Mouse (Mus musculus): ENCODE measurements around the gene Tmem217. TPM values are rescaled to one million over a fixed set of nuclear protein-coding genes. Genes with fewer than 3 reads are reported as not detected.

Tmem217 gene
- not detected for total RNA-seq (2021)
- long read RNA-seq, experiment 1, result 0 reads
- long read RNA-seq, experiment 2, result 0 reads

- DNase-seq (ENCODE audit: low spot score), result no peak
Measured at GRCm38 (mm10) chr17:29552162-29552732, at the start of gene Tmem217. Tmem217 (minus strand) TSS chr17:29552385.

- peak; percentile 26 for DNase-seq (ENCODE audit: low spot score)
Measured at GRCm38 (mm10) chr17:29601391-29601790, 49.2 kb upstream of the Tmem217 start.

- no peak for DNase-seq (ENCODE audit: low spot score)
Measured at GRCm38 (mm10) chr17:29599537-29599936, 47.4 kb upstream of the Tmem217 start.

- no peak for DNase-seq (ENCODE audit: low spot score)
Measured at GRCm38 (mm10) chr17:29599051-29599450, 46.9 kb upstream of the Tmem217 start.

- DNase-seq (ENCODE audit: low spot score), result no peak
Measured at GRCm38 (mm10) chr17:29596771-29597132, 44.6 kb upstream of the Tmem217 start.

- DNase-seq (ENCODE audit: low spot score), result no peak
Measured at GRCm38 (mm10) chr17:29595891-29596770, 43.9 kb upstream of the Tmem217 start.

- DNase-seq (ENCODE audit: low spot score), result no peak
Measured at GRCm38 (mm10) chr17:29589221-29589898, 37.2 kb upstream of the Tmem217 start.

GRCm38 (mm10) chr17:29586921-29587320 is 34.7 kb upstream of the Tmem217 start:
- no peak for DNase-seq (ENCODE audit: low spot score)

- DNase-seq (ENCODE audit: low spot score), result no peak
Measured at GRCm38 (mm10) chr17:29585446-29585845, 33.3 kb upstream of the Tmem217 start.

- no peak for DNase-seq (ENCODE audit: low spot score)
Measured at GRCm38 (mm10) chr17:29584737-29585136, 32.6 kb upstream of the Tmem217 start.

GRCm38 (mm10) chr17:29584306-29584705 is 32.1 kb upstream of the Tmem217 start:
- no peak for DNase-seq (ENCODE audit: low spot score)

- DNase-seq (ENCODE audit: low spot score), result no peak
Measured at GRCm38 (mm10) chr17:29583569-29583968, 31.4 kb upstream of the Tmem217 start.

GRCm38 (mm10) chr17:29579579-29580126 is 27.5 kb upstream of the Tmem217 start:
- DNase-seq (ENCODE audit: low spot score), result no peak

- DNase-seq (ENCODE audit: low spot score), result no peak
Measured at GRCm38 (mm10) chr17:29569831-29570230, 17.6 kb upstream of the Tmem217 start.

GRCm38 (mm10) chr17:29568435-29568834 is 16.2 kb upstream of the Tmem217 start:
- DNase-seq (ENCODE audit: low spot score), result no peak

- DNase-seq (ENCODE audit: low spot score), result no peak
Measured at GRCm38 (mm10) chr17:29565521-29565920, 13.3 kb upstream of the Tmem217 start.

GRCm38 (mm10) chr17:29558476-29558875 is 6.3 kb upstream of the Tmem217 start:
- DNase-seq (ENCODE audit: low spot score), result no peak

GRCm38 (mm10) chr17:29556893-29557292 is 4.7 kb upstream of the Tmem217 start:
- no peak for DNase-seq (ENCODE audit: low spot score)

GRCm38 (mm10) chr17:29556456-29556855 is 4.3 kb upstream of the Tmem217 start:
- DNase-seq (ENCODE audit: low spot score), result no peak

- DNase-seq (ENCODE audit: low spot score), result no peak
Measured at GRCm38 (mm10) chr17:29554176-29554575, 2.0 kb upstream of the Tmem217 start.

GRCm38 (mm10) chr17:29551019-29551418 is 1.2 kb downstream of the Tmem217 start:
- DNase-seq (ENCODE audit: low spot score), result no peak
